Mouse (Mus musculus) thymus, adult 2 months (tissue): ENCODE measurements around the gene Zfp526.

ENCODE experiments used
- CTCF ChIP-seq: fragments of 200-500 bp; IDR thresholded peaks from 2 replicates; pipeline ENCODE4 v1.5.1; 2012; ENCODE audit warnings: mild to moderate bottlenecking, control low read depth, low read length, moderate library complexity, borderline replicate concordance; ENCODE audit not compliant: control insufficient read depth, poor library complexity, insufficient read depth; ENCODE audit errors: extremely low read depth
- POLR2A ChIP-seq: fragments of 200-500 bp; IDR thresholded peaks from 2 replicates; pipeline ENCODE4 v1.6.1; 2012; ENCODE audit warnings: mild to moderate bottlenecking, low read length, control low read depth, moderate library complexity; ENCODE audit not compliant: control insufficient read depth, poor library complexity, insufficient read depth; ENCODE audit errors: extremely low read depth

- no peak for TF ChIP-seq POLR2A
- no peak for TF ChIP-seq CTCF
Observed at GRCm38 (mm10) chr7:25192110-25192509, 29.1 kb upstream of the Zfp526 start.
